Mouse (Mus musculus) olfactory bulb, adult 2 months (tissue): ENCODE data around the gene Abca4.

Experiments used
- CTCF ChIP-seq: fragments of 200-500 bp; IDR thresholded peaks from 2 replicates; pipeline ENCODE4 v1.5.1; 2012; ENCODE audit warnings: low read depth, mild to moderate bottlenecking, low read length, moderate library complexity; ENCODE audit not compliant: insufficient read depth
- POLR2A ChIP-seq: fragments of 200-500 bp; IDR thresholded peaks from 2 replicates; pipeline ENCODE4 v1.6.1; 2012; ENCODE audit warnings: mild to moderate bottlenecking, low read depth, low read length, moderate library complexity; ENCODE audit not compliant: insufficient read depth

DNA sequence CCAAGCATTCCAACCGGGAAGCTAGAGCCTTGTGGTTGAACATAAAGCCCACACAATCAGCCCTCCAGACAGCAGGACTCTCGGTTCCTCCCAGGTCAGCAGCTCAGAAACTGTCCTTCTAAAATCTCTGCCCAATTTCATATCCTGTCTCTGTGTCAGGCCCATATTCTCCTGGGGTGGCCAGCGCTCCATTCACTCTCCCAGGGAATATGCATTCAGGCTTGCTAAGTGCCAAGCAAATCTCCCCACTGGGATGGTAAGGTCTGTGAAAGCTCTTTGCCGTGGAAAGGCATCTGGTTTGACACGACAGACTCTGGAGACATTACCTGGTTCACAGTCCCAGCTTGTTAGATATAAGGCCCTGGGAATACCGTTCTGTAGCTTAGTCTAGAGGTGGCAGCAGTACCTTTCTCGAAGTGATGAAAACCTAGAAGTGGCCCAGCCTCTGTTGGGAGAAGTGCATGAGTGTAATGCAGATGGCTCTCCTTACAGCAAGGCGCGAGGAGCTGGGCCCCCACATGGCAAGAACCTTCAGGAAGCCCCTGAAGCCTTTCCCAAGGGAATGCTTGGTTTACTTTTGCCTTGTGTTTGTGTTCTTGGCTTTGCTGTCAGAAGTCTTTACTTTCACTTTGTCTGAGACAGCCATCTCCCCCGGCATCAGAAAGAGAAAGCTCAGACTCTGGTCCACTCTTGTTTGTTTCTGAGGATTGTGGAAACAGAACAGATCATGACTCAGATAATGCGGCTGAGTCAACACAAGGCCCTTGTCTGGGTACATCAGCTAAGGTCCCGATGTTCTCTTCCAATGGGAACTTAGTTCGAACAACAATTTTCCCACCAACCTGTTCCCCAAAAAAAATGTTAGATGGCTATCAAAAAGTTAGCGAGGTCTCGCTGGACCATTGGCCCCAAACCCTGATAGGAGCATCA lies 164.3 kb downstream of the Abca4 start:
- TF ChIP-seq POLR2A (no peak), CTCF (no peak)
